Mouse (Mus musculus): ENCODE results near the gene Popdc2. TPM values are rescaled to one million over a fixed set of nuclear protein-coding genes. Genes with fewer than 3 reads are reported as not detected.
"Not testable (repeated sequence)": the region's sequence is repeated elsewhere in the genome, so short reads cannot be mapped to it uniquely, and the experiment has no call there.

Gene Popdc2
- total RNA-seq (2014; fragmentation: Nextera tagmentation) (10.0 and 10.1 TPM in 2 replicates), total RNA-seq (2017) (3.1 TPM in 1 of 2 replicates, not detected in the other)

DNA sequence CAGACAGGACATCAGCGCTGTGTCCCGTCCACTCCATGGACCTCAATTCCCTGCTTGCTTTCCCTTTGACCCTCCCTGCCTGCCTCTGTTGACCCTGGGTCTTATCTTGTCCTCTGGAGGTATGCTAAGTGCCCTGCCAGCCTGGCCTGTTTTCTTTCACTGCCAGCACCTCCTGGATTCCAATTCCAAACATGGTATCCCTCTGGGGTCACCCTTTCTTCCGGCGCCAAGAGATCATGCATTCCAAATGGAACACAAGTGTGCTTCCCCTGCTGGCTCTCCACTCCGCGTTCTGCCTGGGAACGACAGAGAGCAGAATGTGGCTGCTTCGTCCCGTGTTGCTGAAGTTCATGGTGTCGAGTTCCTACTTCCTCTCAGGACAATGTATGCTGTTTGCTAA is at the start of gene Popdc2:
Gene Popdc2 (plus strand): TSS at position 277 of the 400 bp plus-strand sequence.
- ATAC-seq (replicated peaks; ENCODE audit: low FRiP score, low TSS enrichment, poor library complexity, severe bottlenecking) = no peak

- no peak for ATAC-seq (replicated peaks; ENCODE audit: low FRiP score, low TSS enrichment, poor library complexity, severe bottlenecking)
These were observed 43.5 kb upstream of the Popdc2 start for GRCm38 (mm10) chr16:38318492-38318891.

DNA sequence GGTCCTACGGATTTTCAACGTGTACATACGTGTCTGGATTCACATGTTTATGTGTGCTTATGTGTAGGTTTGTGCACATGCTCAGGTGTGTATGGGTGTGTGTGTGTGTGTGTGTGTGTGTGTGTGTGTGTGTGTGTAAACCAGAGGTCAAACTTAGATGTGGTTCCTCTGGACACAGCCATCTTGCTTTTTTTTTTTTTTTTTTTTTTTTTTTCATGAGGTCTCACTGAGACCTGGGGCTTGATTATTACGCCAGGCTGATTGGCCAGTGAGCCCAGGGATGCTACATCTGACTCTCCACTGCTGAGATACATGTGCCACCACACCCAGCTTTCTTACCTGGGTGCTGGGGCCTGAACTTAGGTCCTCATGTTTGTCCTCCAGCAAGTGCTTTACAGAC is 42.9 kb upstream of the Popdc2 start:
- ATAC-seq (replicated peaks; ENCODE audit: low FRiP score, low TSS enrichment, poor library complexity, severe bottlenecking) = no peak

DNA sequence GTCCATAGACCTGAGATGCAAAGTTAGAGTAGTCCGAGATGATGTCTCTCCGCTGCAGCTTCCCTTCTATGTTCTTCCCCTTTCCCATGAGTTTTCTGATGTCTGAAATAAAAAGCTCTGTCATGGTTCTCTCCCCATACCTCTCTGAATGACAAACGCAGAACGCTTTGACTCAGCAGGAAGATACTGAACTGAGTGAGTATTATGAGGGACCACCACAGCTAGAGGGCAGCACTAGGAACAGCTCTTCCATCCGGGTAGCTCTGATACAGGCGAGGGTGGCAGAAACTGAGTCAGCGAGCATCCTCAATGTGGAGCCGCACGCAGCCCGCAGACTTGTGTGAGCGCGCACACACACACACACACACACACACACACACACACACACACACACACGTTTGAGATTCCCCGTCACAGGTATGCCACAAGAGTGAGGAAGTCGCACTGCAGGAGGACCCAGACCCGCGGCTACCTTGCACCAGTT is 40.5 kb upstream of the Popdc2 start:
- ATAC-seq (replicated peaks; ENCODE audit: low FRiP score, low TSS enrichment, poor library complexity, severe bottlenecking) = peak; percentile 86

- ATAC-seq (replicated peaks; ENCODE audit: low FRiP score, low TSS enrichment, poor library complexity, severe bottlenecking) = no peak
These were observed 37.7 kb upstream of the Popdc2 start for GRCm38 (mm10) chr16:38324311-38324710.

- ATAC-seq (replicated peaks; ENCODE audit: low FRiP score, low TSS enrichment, poor library complexity, severe bottlenecking) = no peak
These were observed 35.1 kb upstream of the Popdc2 start for GRCm38 (mm10) chr16:38326778-38327397.

- no peak for ATAC-seq (replicated peaks; ENCODE audit: low FRiP score, low TSS enrichment, poor library complexity, severe bottlenecking)
These were observed 32.7 kb upstream of the Popdc2 start for GRCm38 (mm10) chr16:38329340-38329739.

DNA sequence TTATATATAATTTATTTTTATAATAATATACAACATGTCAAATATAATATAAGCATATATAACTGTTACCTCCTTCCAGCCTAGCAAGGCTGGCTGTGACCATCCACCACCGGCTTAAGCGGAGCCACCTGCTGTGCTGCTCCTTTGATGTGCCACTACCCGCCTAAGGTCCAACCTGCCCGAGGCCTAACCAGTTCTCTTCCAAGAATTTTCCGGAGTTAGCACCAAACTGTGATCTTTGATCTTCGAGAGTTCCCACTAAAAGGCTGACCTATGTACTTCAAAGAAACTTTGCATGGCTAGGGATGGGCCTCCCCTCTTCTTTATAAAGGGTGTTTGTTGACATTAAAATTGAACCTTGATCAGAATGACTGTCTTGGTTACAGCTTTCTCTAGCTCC is 27.6 kb upstream of the Popdc2 start:
- ATAC-seq (replicated peaks; ENCODE audit: low FRiP score, low TSS enrichment, poor library complexity, severe bottlenecking) = no peak

- ATAC-seq (replicated peaks; ENCODE audit: low FRiP score, low TSS enrichment, poor library complexity, severe bottlenecking) = not testable (repeated sequence)
These were observed 23.9 kb upstream of the Popdc2 start for GRCm38 (mm10) chr16:38338077-38338476.

DNA sequence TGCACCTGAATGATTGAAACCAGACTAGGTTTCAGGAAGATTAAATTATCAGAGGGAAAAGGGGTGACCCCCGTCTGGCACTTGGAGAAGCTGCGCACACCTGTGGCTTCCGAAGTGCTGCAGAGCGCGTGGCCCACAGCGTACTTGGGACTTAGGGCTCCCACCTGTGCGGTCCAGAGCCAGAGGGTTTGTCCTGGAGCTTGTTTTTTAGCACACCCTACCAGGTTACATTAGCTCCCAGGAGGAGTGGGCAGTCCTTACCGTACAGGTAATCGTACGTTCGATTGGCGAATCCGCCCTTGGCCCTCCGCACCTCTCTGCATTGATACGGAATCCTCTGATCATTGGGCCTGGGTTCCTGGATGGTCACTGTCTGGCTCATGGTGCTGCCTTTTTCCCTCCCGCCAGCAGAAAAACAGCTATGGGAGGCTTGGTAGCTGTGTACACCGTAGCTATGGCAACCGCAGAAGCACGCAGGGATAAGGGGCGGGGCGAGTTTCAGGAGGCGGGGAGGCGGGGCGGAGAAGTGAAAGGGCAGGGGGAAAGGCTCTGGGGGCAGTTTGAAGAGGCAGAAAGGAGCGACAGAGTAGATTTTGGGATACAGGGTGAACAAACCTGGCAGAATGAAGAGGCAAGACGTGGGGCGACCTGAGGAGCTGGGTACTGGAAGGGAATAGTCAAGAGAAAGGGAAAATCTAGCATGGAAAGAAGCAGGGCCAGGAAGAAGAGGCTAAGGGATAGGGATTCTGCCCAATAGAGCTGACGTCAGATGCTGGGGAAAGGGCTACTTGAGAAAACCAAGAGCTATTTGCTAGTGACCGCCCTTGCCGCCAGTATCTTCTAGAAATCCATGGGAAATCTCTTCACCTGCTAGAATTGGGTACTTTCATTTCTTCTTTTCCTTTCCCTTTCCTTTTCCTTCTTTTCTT is 20.3 kb upstream of the Popdc2 start, which contains the start of gene Maats1:
Gene Maats1 (minus strand): TSS at position 748 of the 929 bp plus-strand sequence.
- peak; percentile 86 for ATAC-seq (replicated peaks; ENCODE audit: low FRiP score, low TSS enrichment, poor library complexity, severe bottlenecking)

- no peak for ATAC-seq (replicated peaks; ENCODE audit: low FRiP score, low TSS enrichment, poor library complexity, severe bottlenecking)
These were observed 16.9 kb upstream of the Popdc2 start for GRCm38 (mm10) chr16:38344941-38345725.

DNA sequence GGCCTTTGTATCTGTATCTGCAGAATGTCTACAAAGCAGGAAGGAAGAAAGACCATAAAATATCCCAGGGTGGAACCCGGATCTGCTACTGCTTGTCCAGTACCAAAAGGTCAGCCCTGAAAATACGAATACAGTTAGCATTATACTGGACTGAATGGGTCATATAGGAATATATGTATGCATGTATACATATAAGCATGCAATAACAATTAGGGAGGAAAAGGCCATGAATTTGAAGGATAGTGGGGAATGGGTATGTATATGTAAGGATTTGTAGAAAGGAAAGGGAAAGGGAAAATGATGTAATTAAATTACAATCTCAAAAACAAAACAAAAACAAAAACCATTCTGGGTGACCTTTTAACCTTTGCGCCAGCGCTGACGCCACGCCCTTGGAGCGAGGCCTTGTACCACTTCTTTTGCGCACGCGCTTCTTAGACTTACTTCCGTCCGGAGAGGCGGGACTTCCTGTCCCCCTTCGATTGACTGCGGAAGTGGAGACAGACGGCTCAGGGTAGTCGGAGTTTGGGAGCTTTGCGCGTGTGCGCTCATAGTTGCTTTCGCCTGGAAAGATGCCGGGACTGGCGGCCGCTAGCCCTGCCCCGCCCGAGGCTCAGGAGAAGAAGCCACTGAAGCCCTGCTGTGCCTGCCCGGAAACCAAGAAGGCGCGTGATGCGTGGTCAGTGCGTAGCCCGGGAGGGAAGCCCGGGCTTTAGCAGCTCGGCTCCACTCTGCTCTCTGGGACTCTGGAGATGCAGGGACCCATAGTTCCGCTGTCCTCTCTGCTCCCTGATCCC is 15.3 kb upstream of the Popdc2 start, which contains the start of the genes Cox17 and Gm21987:
Gene Cox17 (plus strand): TSS at position 463 of the 797 bp plus-strand sequence.
Gene Gm21987 (plus strand): TSS at position 512 of the 797 bp plus-strand sequence.
- peak; percentile 98 for ATAC-seq (replicated peaks; ENCODE audit: low FRiP score, low TSS enrichment, poor library complexity, severe bottlenecking)

DNA sequence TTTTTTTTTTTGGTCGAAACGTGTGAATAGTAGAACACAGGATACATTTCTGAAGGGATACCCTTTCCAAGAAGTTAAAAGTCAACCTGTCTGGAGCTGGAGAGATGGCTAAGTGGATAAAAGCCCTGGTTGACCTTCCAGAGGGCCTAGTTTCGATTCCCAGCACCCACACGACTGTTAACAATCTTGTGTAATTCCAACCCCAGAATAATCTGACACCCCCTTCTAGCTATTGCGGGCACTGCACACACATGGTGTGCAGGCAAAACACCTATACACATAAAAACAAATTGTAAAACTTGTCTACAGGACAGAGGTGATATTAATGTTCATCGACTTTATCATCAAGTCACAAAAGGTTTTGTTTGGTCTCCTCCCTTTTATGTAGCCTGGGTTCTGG is 14.4 kb upstream of the Popdc2 start:
- no peak for ATAC-seq (replicated peaks; ENCODE audit: low FRiP score, low TSS enrichment, poor library complexity, severe bottlenecking)

DNA sequence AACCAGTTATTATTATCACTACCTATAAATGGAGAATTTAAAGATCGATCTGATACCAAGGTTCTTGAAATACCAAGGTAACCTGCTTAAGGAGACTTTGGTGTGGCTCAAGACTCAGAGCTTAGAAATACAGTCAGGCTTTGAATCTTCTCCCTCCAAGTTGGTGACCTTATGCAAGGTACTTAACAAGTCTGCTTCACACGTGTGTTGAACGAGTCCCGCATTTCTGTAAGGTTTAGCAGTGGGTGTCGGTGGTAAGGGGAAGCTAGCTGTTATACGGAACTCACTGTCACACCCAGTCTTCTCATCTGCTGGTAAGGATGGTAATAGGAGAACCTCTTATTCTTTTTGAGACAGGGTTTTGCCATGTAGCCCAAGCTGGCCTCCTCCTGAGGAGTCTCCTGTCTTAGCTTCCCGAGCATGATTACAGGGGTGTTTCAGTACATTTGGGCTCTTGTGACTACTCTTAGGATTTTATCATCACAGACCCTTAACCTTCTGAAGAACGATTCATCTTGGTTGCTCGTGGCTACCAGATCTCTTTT is 13.7 kb upstream of the Popdc2 start:
- ATAC-seq (replicated peaks; ENCODE audit: low FRiP score, low TSS enrichment, poor library complexity, severe bottlenecking) = no peak

DNA sequence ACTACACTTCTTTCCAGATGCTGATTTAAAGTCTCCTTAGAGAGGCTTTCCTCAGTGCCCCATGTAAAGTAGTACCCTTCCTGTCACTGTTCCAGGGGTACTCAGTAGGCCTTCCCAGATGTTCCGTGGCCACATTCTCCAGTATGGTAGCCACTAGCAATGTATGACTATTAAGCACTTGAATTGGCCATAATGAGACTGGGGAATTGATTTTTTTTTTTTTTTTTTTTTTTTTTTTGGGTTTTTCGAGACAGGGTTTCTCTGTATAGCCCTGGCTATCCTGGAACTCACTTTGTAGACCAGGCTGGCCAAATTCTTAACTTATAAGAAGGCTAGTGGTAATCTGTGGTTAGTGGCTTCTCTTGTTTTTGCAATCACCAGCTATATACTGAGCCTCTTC is 12.1 kb upstream of the Popdc2 start:
- no peak for ATAC-seq (replicated peaks; ENCODE audit: low FRiP score, low TSS enrichment, poor library complexity, severe bottlenecking)

GRCm38 (mm10) chr16:38350361-38350855 is 11.6 kb upstream of the Popdc2 start:
- peak; percentile 20; the same call in 1 of the 2 replicates for ATAC-seq (replicated peaks; ENCODE audit: low FRiP score, low TSS enrichment, poor library complexity, severe bottlenecking)

DNA sequence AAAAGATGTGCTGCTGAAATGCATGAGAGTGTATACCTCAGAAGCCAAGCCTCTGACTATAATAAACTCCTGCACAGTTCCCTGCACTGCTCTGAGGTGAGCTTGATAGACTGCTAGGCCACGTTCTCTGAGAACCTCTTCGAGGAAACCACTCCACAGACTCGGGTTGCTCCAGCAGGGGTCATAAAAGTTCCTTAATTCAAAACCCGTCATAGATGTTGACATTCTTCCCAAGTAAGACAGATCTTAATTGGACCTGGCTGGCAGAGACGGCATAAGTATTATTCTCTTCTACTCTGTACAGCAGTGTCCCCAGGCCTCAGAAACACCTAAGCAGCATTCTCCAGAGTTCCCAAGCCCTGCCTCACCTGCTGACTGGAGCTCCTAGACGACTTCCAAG is 11.1 kb upstream of the Popdc2 start:
- no peak for ATAC-seq (replicated peaks; ENCODE audit: low FRiP score, low TSS enrichment, poor library complexity, severe bottlenecking)

- ATAC-seq (replicated peaks; ENCODE audit: low FRiP score, low TSS enrichment, poor library complexity, severe bottlenecking) = no peak
These were observed 10.0 kb upstream of the Popdc2 start for GRCm38 (mm10) chr16:38352031-38352430.
